Mouse (Mus musculus): Measurements from ENCODE around the gene Gk. TPM values are rescaled to one million over a fixed set of nuclear protein-coding genes. Genes with fewer than 3 reads are reported as not detected.

Gene Gk
- 0.79 and 0.88 TPM in 2 replicates for polyA plus RNA-seq (2012)

GRCm38 (mm10) chrX:85776544-85777087 lies at the start of gene Gk:
TSS of gene Gk (minus strand) at chrX:85776819.

Other genes with a start within 250 kb of the Gk start
- gene Tab3, start 202.8 kb downstream of the Gk start, polyA plus RNA-seq (2012) = 1.8 and 2.8 TPM in 2 replicates
- gene 5430427O19Rik, start 93.5 kb upstream of the Gk start, polyA plus RNA-seq (2012) = 0.45 and 0.62 TPM in 2 replicates